Mouse (Mus musculus) granulocyte monocyte progenitor cell, adult 5-6 weeks (primary cell): ENCODE measurements around the gene Bend7. TPM values are rescaled to one million over a fixed set of nuclear protein-coding genes. Genes with fewer than 3 reads are reported as not detected.

Source experiments
- ATAC-seq: replicated peaks from 2 replicates; pipeline ENCODE4 v1.8.0; 2016; ENCODE audit warnings: mild to moderate bottlenecking, moderate TSS enrichment, inconsistent platforms; ENCODE audit not compliant: poor library complexity, severe bottlenecking
- total RNA-seq, 2 experiments: library from RNA; stranded (forward) in 1 of 2; stranded (reverse) in 1 of 2; fragments of 200-712, 200-1000 nt in 1 of 2; fragments of >200 nt in 1 of 2; fragmentation: Nextera tagmentation in 1 of 2; gene quantifications; 2 replicates each; pipeline ENCODE4 v1.2.3; 2014 to 2017

Bend7 gene
- total RNA-seq, 2 experiments from 2014 or later, result not detected

GRCm38 (mm10) chr2:4781641-4782040 lies 64.0 kb downstream of the Bend7 start:
- ATAC-seq, result no peak

GRCm38 (mm10) chr2:4782401-4782800 lies 64.8 kb downstream of the Bend7 start:
- no peak for ATAC-seq

GRCm38 (mm10) chr2:4782809-4783641 lies 65.4 kb downstream of the Bend7 start:
- no peak for ATAC-seq

- peak; percentile 85 for ATAC-seq
Measured at GRCm38 (mm10) chr2:4784012-4784411, 66.4 kb downstream of the Bend7 start.

- ATAC-seq, result no peak
Measured at GRCm38 (mm10) chr2:4785016-4785415, 67.4 kb downstream of the Bend7 start.

- ATAC-seq, result no peak
Measured at GRCm38 (mm10) chr2:4787223-4787622, 69.6 kb downstream of the Bend7 start.

GRCm38 (mm10) chr2:4791646-4792045 lies 74.0 kb downstream of the Bend7 start:
- ATAC-seq, result no peak

- ATAC-seq, result no peak
Measured at GRCm38 (mm10) chr2:4792554-4792953, 74.9 kb downstream of the Bend7 start.

GRCm38 (mm10) chr2:4802395-4803176 lies 85.0 kb downstream of the Bend7 start:
- no peak for ATAC-seq

GRCm38 (mm10) chr2:4816308-4816707 lies 98.7 kb downstream of the Bend7 start:
- ATAC-seq, result no peak

- ATAC-seq, result no peak
Measured at GRCm38 (mm10) chr2:4817678-4818077, 100.0 kb downstream of the Bend7 start.

GRCm38 (mm10) chr2:4820230-4820629 lies 102.6 kb downstream of the Bend7 start:
- ATAC-seq, result no peak

- ATAC-seq, result no peak
Measured at GRCm38 (mm10) chr2:4824067-4824466, 106.4 kb downstream of the Bend7 start.

- no peak for ATAC-seq
Measured at GRCm38 (mm10) chr2:4828032-4828431, 110.4 kb downstream of the Bend7 start.

GRCm38 (mm10) chr2:4828446-4828997 lies 110.9 kb downstream of the Bend7 start:
- no peak for ATAC-seq

GRCm38 (mm10) chr2:4829007-4829406 lies 111.4 kb downstream of the Bend7 start:
- ATAC-seq, result no peak

GRCm38 (mm10) chr2:4829489-4830065 lies 111.9 kb downstream of the Bend7 start:
- ATAC-seq, result no peak

GRCm38 (mm10) chr2:4831493-4831892 lies 113.9 kb downstream of the Bend7 start:
- peak; percentile 44 for ATAC-seq

- no peak for ATAC-seq
Measured at GRCm38 (mm10) chr2:4832166-4832565, 114.5 kb downstream of the Bend7 start.

- ATAC-seq, result no peak
Measured at GRCm38 (mm10) chr2:4849449-4849848, 131.8 kb downstream of the Bend7 start.
